Mouse (Mus musculus): ENCODE data around the gene Senp3. TPM values are rescaled to one million over a fixed set of nuclear protein-coding genes. Genes with fewer than 3 reads are reported as not detected.

The Senp3 gene
- total RNA-seq, 2 experiments from 2014 or later, result 30.4 to 31.8 TPM

DNA sequence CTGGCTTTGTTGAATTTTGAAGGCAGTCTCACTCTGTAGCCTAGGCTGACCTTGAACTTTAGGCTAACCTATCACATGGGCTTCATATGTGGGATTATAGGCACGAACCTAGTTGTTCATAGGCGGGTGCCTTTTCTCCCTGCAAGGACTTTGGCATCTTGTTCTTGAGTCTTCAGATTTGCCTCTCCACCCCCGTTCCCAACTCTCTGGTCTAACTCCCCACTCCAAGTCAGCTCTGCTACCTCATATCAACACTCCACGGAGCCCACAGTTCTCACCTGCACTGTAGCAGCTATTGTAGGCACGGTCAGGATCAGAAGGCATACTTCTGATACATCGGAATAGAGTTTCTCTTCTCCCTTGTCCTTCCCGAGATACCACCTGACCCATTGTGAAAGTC, 1.7 kb upstream of the Senp3 start:
- intact Hi-C loops (cut with DNase I), result loop anchor here (2.0 to 5.0 kb wide), 4 partner anchors 13 to 194 kb away; partner anchors contain the start of genes Fgf11, Tmem95 and Tnfsfm13
- DNase-seq, result no peak

DNA sequence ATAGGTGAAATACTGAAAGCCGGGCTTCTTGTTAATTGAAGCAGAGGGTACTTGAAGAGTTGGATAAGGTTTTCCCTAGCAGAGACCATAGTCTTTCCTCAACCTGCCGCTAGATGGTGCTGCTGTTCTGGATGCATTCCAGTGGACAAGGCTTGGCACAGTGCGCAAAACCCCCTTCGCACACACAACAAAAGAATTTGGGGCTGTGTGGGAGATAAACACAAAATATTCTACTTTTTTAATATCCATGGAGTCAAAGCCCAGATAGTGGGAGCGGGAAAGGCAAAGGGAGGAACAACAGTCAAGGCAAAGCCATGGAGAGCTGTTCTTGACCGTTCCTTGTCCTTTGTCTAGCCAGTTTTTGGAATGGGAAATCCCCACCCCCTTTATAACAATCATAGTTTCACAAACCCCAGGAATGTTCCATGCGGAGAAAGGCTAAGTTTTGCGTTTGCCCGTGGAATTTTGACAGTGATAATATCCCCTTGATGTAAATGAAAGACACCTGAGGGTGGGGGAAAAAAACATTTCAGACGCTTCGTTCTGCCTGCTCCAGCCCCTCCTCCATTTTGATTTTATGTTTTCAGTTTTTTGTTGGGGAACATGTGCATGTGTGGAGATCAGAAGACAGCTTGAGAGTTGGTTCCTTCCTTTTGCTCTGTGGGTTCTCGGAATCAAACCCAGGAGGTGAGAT, 1.1 kb upstream of the Senp3 start:
- intact Hi-C loops (cut with DNase I), result loop anchor here (1.0 to 5.0 kb wide), 5 partner anchors 14 to 194 kb away; partner anchors contain the start of genes Fgf11, Tmem95 and Tnfsfm13

DNA sequence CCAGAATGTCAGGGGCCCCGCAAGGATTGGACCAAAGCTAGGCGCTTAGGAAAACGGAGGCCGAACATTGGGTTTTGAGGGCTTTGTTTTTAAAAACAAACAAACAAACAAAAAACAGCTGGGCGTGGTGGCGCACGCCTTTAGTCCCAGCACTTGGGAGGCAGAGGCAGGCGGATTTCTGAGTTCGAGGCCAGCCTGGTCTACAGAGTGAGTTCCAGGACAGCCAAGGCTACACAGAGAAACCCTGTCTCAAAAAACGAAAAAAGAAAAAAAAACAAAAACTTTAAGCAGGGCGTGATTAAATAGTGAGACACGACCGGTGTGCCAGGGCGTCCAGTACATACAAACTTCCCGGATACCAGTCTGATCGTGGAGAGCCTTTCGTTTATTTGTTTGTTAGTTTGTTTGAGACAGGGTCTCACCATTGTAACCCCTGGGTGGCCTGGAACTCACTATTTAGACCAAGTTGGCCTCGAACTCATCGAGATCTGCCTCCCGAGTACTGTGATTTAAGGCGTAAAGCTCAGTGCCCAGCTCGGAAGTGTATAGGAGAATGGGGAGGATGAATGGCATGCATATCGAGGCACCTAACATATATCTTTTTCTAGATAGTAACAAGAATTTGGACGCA, 440 bp upstream of the Senp3 start:
- intact Hi-C loops (cut with DNase I), result loop anchor here (1.0 to 5.0 kb wide), 5 partner anchors 14 to 195 kb away; partner anchors contain the start of genes Fgf11, Tmem95 and Tnfsfm13
- peak in 1 of 2 experiments; percentile 49 for DNase-seq

More for the DNA sequence above, 1.1 kb upstream of the Senp3 start:
- peak; percentile 94 to 95 for DNase-seq

DNA sequence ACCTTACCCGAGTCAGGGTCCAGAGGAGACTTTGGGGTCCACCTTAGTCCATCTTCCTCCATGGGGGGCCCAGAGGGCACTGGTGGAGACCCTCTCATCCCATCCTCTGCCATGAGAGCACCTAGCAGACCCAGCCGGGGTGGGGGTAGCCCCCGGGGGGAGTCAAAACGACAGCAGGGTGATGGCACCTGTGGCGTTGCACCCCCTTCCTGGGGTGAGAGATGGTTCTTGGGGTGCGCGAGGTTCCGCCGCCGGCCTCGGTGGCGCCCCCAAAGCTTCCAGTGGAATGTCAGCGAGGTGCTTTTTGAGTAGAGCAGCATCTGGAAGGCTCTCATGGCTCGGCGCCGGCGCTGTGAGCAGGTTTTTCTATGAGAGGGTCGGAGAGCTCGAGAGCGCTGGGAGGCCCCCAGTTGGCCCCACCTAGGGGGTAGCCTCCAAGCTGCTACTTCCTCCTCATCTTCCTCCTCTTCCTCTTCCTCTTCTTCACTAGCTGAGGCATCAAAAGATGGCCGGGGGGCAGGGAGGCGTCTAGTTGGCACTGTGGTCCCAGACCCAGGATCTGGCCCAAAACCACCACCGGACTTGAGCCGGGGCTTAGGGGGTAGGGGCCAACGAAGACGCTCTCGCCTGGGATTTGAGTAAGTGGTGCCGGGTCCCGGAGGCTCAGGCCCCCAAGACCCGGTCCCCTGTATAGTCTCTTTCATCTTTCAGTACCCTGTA, 1.6 kb downstream of the Senp3 start:
- intact Hi-C loops (cut with DNase I), result loop anchor here (5.0 kb wide), 2 partner anchors 122 to 197 kb away; partner anchors contain the start of genes Fgf11 and Tmem95
- DNase-seq, result no peak

DNA sequence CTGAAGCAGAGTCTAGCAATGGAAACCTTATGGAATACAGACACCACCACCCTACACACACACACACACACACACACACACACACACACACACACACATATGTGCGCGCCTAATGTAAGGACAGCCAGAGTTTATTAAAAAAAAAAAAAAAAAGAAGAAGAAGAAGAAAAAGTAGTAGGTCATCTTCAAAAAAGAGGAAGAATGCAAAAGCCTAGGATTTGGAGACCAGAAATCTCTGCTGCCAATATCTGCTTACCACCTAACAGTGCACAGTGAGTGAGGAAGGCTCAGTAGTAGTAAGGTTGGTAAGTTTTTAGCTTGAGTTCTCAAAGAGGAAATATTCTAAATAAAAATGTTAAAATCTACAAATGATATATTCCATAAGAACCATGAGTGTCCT, 2.7 kb downstream of the Senp3 start:
- DNase-seq, result no peak
- intact Hi-C loops (cut with DNase I), result no loop called here

GRCm38 (mm10) chr11:69672211-69672706, 9.6 kb downstream of the Senp3 start, which contains the start of gene Eif4a1:
Gene Eif4a1 (minus strand): TSS chr11:69672423.
- peak; percentile 99 to 100 for DNase-seq
- intact Hi-C loops (cut with DNase I), result loop anchor here (1.0 kb wide), 1 partner anchor 9 kb away; no protein-coding TSS in a partner anchor

DNA sequence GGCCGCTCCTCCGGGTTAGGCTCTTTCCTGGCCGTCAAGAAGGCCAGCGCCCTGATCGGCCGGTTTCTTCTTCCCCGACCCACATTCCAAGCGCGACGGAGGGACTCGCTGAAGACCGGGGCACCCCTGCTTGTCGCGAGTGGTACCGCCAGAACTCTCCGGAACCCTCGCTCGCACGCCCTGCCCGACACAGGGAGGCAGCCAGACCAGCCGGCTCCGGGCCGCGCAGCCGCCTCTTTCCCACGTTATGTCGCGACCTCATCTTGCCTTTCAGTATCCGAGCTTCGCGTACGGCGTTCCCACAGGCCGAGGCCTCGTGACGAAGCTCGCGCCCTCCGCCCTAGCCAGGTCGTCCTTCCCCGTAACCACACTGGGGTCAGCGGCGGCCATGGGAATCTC, 10.2 kb downstream of the Senp3 start:
- intact Hi-C loops (cut with DNase I), result loop anchor here (1.0 kb wide), 1 partner anchor 10 kb away; no protein-coding TSS in a partner anchor
- DNase-seq, result no peak

GRCm38 (mm10) chr11:69670786-69671725, 10.8 kb downstream of the Senp3 start:
- intact Hi-C loops (cut with DNase I), result no loop called here
- DNase-seq, result peak; percentile 95 to 97

DNA sequence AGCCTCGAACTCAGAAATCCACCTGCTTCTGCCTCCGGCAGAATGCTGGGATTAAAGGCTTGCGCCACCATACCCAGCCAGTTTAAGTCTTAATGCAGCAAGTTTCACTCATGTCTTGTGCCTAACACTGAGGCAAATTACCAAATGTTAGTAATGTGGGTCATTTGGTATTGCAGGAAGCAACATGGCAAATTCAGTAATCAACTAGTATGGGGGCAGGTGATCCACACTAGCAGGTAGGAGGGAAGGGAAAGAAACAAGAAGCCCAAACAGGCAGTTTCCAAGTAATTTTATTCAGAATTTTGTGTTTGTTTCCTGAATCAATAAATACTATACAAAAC, 15.2 kb downstream of the Senp3 start:
- no peak for DNase-seq
- intact Hi-C loops (cut with DNase I), result no loop called here

DNA sequence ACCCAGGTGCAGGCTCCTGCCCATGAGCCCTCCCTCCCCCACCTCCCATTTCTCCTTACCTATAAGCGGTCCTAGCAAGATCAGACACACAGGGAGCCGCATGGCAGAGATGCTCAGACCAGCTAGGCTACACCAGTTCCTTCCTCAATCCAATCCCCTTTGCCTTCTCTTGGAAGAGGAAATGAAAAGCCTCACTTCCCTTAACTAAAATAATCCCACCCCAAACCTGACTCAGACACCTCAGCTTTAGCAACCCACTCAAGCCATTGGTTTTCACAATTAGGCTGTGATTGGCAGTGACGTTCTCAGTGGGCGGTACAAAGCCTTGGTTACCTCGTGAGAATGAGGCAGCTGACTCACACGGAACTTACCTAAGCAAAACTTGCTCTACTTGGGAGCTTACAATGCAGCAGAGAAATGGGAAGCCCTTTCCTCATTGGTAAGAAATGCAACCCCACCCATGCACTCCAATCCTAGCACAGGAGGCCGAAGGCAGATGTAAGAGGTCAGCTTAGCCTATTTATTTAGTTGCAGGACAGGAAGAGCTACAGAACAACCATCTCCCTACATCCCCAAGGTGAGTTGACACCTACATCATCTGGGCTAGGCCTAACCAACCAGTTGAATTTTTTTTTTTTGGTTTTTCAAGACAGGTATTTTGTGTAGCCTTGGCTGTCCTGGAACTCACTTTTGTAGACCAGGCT, 15.8 kb downstream of the Senp3 start, which contains the start of gene Cd68:
Gene Cd68, minus strand, starts transcription at position 193 of the 704 bp plus-strand sequence.
- intact Hi-C loops (cut with DNase I), result no loop called here
- peak; percentile 30 to 45 for DNase-seq

GRCm38 (mm10) chr11:69665457-69665960, 16.4 kb downstream of the Senp3 start:
- DNase-seq, result no peak
- intact Hi-C loops (cut with DNase I), result no loop called here

DNA sequence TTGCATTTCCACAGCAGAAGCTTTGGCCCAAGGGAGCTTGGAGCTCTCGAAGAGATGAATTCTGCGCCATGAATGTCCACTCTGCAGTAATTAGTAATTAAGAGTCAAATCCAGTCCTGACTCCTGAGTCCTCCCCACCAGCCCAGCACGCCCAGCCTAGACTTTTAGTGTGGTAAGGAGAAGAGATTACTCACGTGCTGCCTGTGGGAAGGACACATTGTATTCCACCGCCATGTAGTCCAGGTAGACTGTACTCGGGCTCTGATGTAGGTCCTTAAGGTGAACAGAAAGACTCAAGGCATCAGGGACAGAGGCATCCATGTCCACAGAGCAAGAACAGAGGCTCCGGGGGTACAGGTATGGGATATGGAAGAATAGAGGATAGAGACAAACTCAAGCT, 17.0 kb downstream of the Senp3 start:
- DNase-seq, result no peak
- intact Hi-C loops (cut with DNase I), result no loop called here

GRCm38 (mm10) chr11:69663795-69664194, 18.1 kb downstream of the Senp3 start:
- intact Hi-C loops (cut with DNase I), result no loop called here
- peak in 1 of 2 experiments; percentile 25 for DNase-seq

GRCm38 (mm10) chr11:69662967-69663671, 18.8 kb downstream of the Senp3 start:
- DNase-seq, result peak in 1 of 2 experiments; percentile 29
- intact Hi-C loops (cut with DNase I), result no loop called here

- peak; percentile 91 to 96 for DNase-seq
- intact Hi-C loops (cut with DNase I), result no loop called here
Observed at GRCm38 (mm10) chr11:69662213-69662966, 19.5 kb downstream of the Senp3 start, which contains the start of gene Mpdu1. Gene Mpdu1 (minus strand): TSS chr11:69662642.

- intact Hi-C loops (cut with DNase I), result no loop called here
- DNase-seq, result no peak
Observed at GRCm38 (mm10) chr11:69661221-69661881, 20.5 kb downstream of the Senp3 start.

DNA sequence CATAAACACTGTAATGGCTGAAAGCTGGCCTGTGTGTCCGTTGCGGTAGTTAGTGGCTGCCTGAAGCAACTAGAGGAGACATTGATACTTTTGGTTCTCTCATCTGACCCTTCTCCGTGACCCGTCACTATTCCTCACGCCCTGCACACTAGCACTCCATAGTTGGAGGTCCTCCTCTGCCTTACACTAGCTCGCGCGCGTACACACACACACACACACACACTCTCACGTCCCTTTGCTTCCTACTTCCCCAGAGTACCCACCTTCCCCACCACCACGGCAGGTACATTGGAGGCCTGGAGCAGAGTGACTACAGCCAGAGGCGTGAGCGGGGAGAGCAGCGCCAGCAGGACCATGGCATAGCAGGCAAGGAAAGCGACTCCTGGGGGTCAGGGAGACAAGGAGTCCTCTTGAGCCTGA, 24.4 kb downstream of the Senp3 start:
- DNase-seq, result no peak
- intact Hi-C loops (cut with DNase I), result loop anchor here (1.0 kb wide), 1 partner anchor 29 kb away; no protein-coding TSS in a partner anchor
